Mouse (Mus musculus) MEL (cell line): ENCODE data around the gene Dcaf5.

Experiments
- CTCF ChIP-seq, 3 experiments: IDR thresholded peaks in 2 of 3; conservative IDR thresholded peaks in 1 of 3; 2 replicates each; pipeline ENCODE4 v1.5.1; 2011 to 2012; ENCODE audit warnings: low read length in 3 of 3, low read depth in 2 of 3, mild to moderate bottlenecking in 2 of 3, improper control_type of control experiment in 1 of 3, inconsistent platforms in 1 of 3, mixed read lengths in 1 of 3, moderate library complexity in 1 of 3; ENCODE audit not compliant: control insufficient read depth in 1 of 3, insufficient read depth in 1 of 3, poor library complexity in 1 of 3, severe bottlenecking in 1 of 3
- MAX ChIP-seq: IDR thresholded peaks from 2 replicates; pipeline ENCODE4 v1.6.1; 2011; ENCODE audit warnings: low read length, improper control_type of control experiment
- POLR2A ChIP-seq, 2 experiments: IDR thresholded peaks; 2 replicates each; pipeline ENCODE4 v1.6.1; 2011 to 2012; ENCODE audit warnings: low read length in 2 of 2, mild to moderate bottlenecking in 2 of 2, control low read depth in 1 of 2, improper control_type of control experiment in 1 of 2, low read depth in 1 of 2, moderate library complexity in 1 of 2; ENCODE audit not compliant: control insufficient read depth in 1 of 2, insufficient read depth in 1 of 2, poor library complexity in 1 of 2
- RCOR1 ChIP-seq: IDR thresholded peaks from 2 replicates; pipeline ENCODE4 v1.6.1; 2012; ENCODE audit warnings: low read depth, mild to moderate bottlenecking, inconsistent platforms, low read length, improper control_type of control experiment

GRCm38 (mm10) chr12:80372946-80373345 lies 63.5 kb downstream of the Dcaf5 start:
- TF ChIP-seq POLR2A (IDR thresholded peaks at IDR 0.05; ENCODE audit: control insufficient read depth in 1 of 2, insufficient read depth in 1 of 2, low read depth in 1 of 2, low read length in 2 of 2, poor library complexity in 1 of 2): no peak
- no peak for TF ChIP-seq MAX
- no peak for TF ChIP-seq CTCF (IDR thresholded peaks at IDR 0.05 in 2 of 3, conservative IDR thresholded peaks at IDR 0.05 in 1 of 3; ENCODE audit: control insufficient read depth in 1 of 3, insufficient read depth in 1 of 3, low read depth in 2 of 3, low read length in 3 of 3, poor library complexity in 1 of 3, severe bottlenecking in 1 of 3)
- no peak for TF ChIP-seq RCOR1
